In the genomic region with DNA sequence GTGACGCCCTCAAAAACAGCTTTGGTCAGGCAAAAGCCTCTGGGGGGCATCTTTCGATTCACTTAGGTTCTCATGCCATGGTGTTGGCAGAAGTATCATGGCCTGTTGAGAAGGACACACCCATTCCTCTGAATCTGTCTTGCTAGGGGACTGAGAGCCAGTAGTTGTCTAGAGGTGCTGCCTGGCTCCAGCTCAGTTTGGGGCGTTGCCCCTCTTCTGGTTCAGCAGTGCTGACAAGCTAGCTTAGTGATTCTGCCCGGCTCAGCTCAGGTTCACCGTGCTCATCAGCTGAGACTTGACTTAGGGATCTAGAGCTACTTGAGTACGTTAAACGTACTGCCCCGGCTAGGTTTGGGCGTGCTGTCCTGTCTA, we compare ENCODE assay signal across 8 mouse cellular contexts. TPM values are rescaled to one million over a fixed set of nuclear protein-coding genes. Genes with fewer than 3 reads are reported as not detected.
DNase-seq lines count a peak whose midpoint lies in the region; ATAC-seq and TF ChIP-seq lines count a peak whose summit lies in the region.

No protein-coding gene starts in this region.

- no peaks in the 10 kb centered on the region for H3K27me3 ChIP-seq in lung, postnatal 0 days (replicated peaks; ENCODE audit: insufficient read depth, low read length)
- peaks cover 36% of the 10 kb centered on the region for H3K27me3 ChIP-seq in forebrain, embryonic 12.5 days

- peak; percentile 34 for DNase-seq in lung, postnatal 0 days (ENCODE audit: low spot score)
- DNase-seq in lung, postnatal 25 days (ENCODE audit: low spot score): no peak
- DNase-seq in liver: peak; percentile 39
- DNase-seq in retina, embryonic 14.5 days (ENCODE audit: low spot score): peak; percentile 12
- no peak for DNase-seq in adipocyte (ENCODE audit: low spot score)
- DNase-seq in frontal cortex, postnatal 10 days (ENCODE audit: low spot score in 2 of 2): no peak
- DNase-seq in cerebellum, adult 8-10 months: no peak

- H3K36me3 ChIP-seq in lung, postnatal 0 days (ENCODE audit: insufficient read depth, low read length): no peaks in the 10 kb centered on the region
- H3K36me3 ChIP-seq in forebrain, embryonic 12.5 days (replicated peaks): no peaks in the 10 kb centered on the region

- no peak for TF ChIP-seq EP300 in lung, postnatal 0 days (IDR thresholded peaks at IDR 0.05)

- peak; percentile 41 for ATAC-seq in lung, postnatal 0 days
- no peak for ATAC-seq in forebrain, embryonic 12.5 days (ENCODE audit: low FRiP score)

- peak overlapping the region; percentile 85; the same call in 1 of the 2 replicates for H3K27ac ChIP-seq in lung, postnatal 0 days (ENCODE audit: low read length)
- H3K27ac ChIP-seq in forebrain, embryonic 12.5 days: no peak overlapping the region

- H3K9me3 ChIP-seq in lung, postnatal 0 days (ENCODE audit: low read length): no peaks in the 10 kb centered on the region
- H3K9me3 ChIP-seq in forebrain, embryonic 12.5 days: no peaks in the 10 kb centered on the region

- H3K4me2 ChIP-seq in lung, postnatal 0 days (replicated peaks; ENCODE audit: low read depth, low read length): peak overlapping the region; percentile 91
- peak overlapping the region; percentile 95 for H3K4me2 ChIP-seq in forebrain, embryonic 12.5 days

- no peaks in the 10 kb centered on the region for H3K4me1 ChIP-seq in lung, postnatal 0 days (ENCODE audit: insufficient read depth, low read depth, low read length)
- peaks cover 15% of the 10 kb centered on the region for H3K4me1 ChIP-seq in forebrain, embryonic 12.5 days

- peak overlapping the region; percentile 63 for H3K4me3 ChIP-seq in lung, postnatal 0 days (ENCODE audit: low read depth, low read length)
- peak overlapping the region; percentile 58 for H3K4me3 ChIP-seq in forebrain, embryonic 12.5 days (replicated peaks)

- 0 out of 2 replicates have a peak overlapping the region, but pooled peaks have one; percentile 39 for H3K9ac ChIP-seq in lung, postnatal 0 days (replicated peaks; ENCODE audit: low read depth)
- no peak overlapping the region for H3K9ac ChIP-seq in forebrain, embryonic 12.5 days

- 11% methylated on average over 9 of the region's 9 CpGs for WGBS in lung, postnatal 0 days
- 18% methylated on average over 9 of the region's 9 CpGs for WGBS in forebrain, embryonic 12.5 days

- TF ChIP-seq CTCF in lung, postnatal 0 days (IDR thresholded peaks at IDR 0.05): no peak

RNA-seq across cellular contexts. Expression of a gene that starts 0.5 kb away (rescaled TPM):
- 4.3 and 5.5 TPM in 2 replicates for polyA plus RNA-seq in lung, postnatal 0 days (2015; fragmentation: Nextera tagmentation; extraction: Ambion mirVana)
- polyA plus RNA-seq in forebrain, embryonic 12.5 days (2016; fragmentation: Nextera tagmentation; extraction: Ambion mirVana): 1.3 and 1.6 TPM in 2 replicates

RNA-seq across cellular contexts. Expression of a gene that starts 51.4 kb away (rescaled TPM):
- 0.31 TPM in 2 replicates for polyA plus RNA-seq in lung, postnatal 0 days (2015; fragmentation: Nextera tagmentation; extraction: Ambion mirVana)
- polyA plus RNA-seq in forebrain, embryonic 12.5 days (2016; fragmentation: Nextera tagmentation; extraction: Ambion mirVana): 0.47 and 0.65 TPM in 2 replicates

Comparison
In these comparisons a context has a peak if more than half of its experiments do, and no peak if none do; other contexts are left out.
1. DNase-seq: peak in lung, postnatal 0 days (single experiment), liver (single experiment) and retina, embryonic 14.5 days (single experiment); none in lung, postnatal 25 days (single experiment), adipocyte (single experiment), frontal cortex, postnatal 10 days (0 of 2) and cerebellum, adult 8-10 months (single experiment).